Mouse (Mus musculus) hindlimb bud, embryonic 11.5 days (tissue): ENCODE results near the gene Ankrd52.

Experiments used
- DNase-seq: peaks from one replicate; pipeline ENCODE4 v3.0.0-alpha.2; 2012; ENCODE audit warnings: low read depth, low spot score; ENCODE audit errors: extremely low spot score

Ankrd52 gene

GRCm38 (mm10) chr10:128400338-128400737 lies 23.4 kb downstream of the Ankrd52 start:
- no peak for DNase-seq

GRCm38 (mm10) chr10:128401056-128401455 lies 24.1 kb downstream of the Ankrd52 start, which contains the start of gene Slc39a5:
Slc39a5 (minus strand) TSS chr10:128401229.
- DNase-seq, result no peak

- no peak for DNase-seq
Measured at GRCm38 (mm10) chr10:128401638-128402037, 24.7 kb downstream of the Ankrd52 start.

GRCm38 (mm10) chr10:128403931-128404330 lies 27.0 kb downstream of the Ankrd52 start:
- DNase-seq, result no peak

- DNase-seq, result no peak
Measured at GRCm38 (mm10) chr10:128408591-128409535, 31.9 kb downstream of the Ankrd52 start.

GRCm38 (mm10) chr10:128409692-128410559 lies 33.0 kb downstream of the Ankrd52 start:
- DNase-seq, result peak; percentile 93

- DNase-seq, result no peak
Measured at GRCm38 (mm10) chr10:128410560-128410845, 33.6 kb downstream of the Ankrd52 start.

GRCm38 (mm10) chr10:128411211-128412054 lies 34.5 kb downstream of the Ankrd52 start, which contains the start of the genes Nabp2 and Rnf41:
Nabp2 (minus strand) TSS chr10:128411492.
Rnf41 (plus strand) TSS chr10:128411657.
- DNase-seq, result peak; percentile 88

- no peak for DNase-seq
Measured at GRCm38 (mm10) chr10:128412055-128412381, 35.1 kb downstream of the Ankrd52 start.

- DNase-seq, result no peak
Measured at GRCm38 (mm10) chr10:128412558-128412957, 35.6 kb downstream of the Ankrd52 start.

GRCm38 (mm10) chr10:128413076-128413475 lies 36.2 kb downstream of the Ankrd52 start:
- DNase-seq, result no peak

GRCm38 (mm10) chr10:128414848-128415247 lies 37.9 kb downstream of the Ankrd52 start:
- no peak for DNase-seq

- DNase-seq, result no peak
Measured at GRCm38 (mm10) chr10:128422426-128422825, 45.5 kb downstream of the Ankrd52 start.

GRCm38 (mm10) chr10:128424604-128425003 lies 47.7 kb downstream of the Ankrd52 start:
- no peak for DNase-seq

GRCm38 (mm10) chr10:128425260-128425659 lies 48.3 kb downstream of the Ankrd52 start:
- no peak for DNase-seq

- no peak for DNase-seq
Measured at GRCm38 (mm10) chr10:128429052-128429451, 52.1 kb downstream of the Ankrd52 start.

- DNase-seq, result no peak
Measured at GRCm38 (mm10) chr10:128429454-128429853, 52.5 kb downstream of the Ankrd52 start.

GRCm38 (mm10) chr10:128433417-128433816 lies 56.5 kb downstream of the Ankrd52 start:
- DNase-seq, result no peak

- DNase-seq, result no peak
Measured at GRCm38 (mm10) chr10:128434681-128435080, 57.8 kb downstream of the Ankrd52 start.

GRCm38 (mm10) chr10:128435186-128435823 lies 58.4 kb downstream of the Ankrd52 start:
- DNase-seq, result no peak
